10 mouse cellular contexts compared by ENCODE assay signal in genomic region chr15:98793141-98793698, GRCm38 (mm10). TPM values are rescaled to one million over a fixed set of nuclear protein-coding genes. Genes with fewer than 3 reads are reported as not detected.
DNase-seq lines count a peak whose midpoint lies in the region; ATAC-seq lines count a peak whose summit lies in the region.
"Had no signal": no experiment of that assay in that cellular context is flagged by ENCODE, and none has a peak within 500 bp of the region (broad histone marks: within the 10 kb centered on the region; RNA-seq: fewer than 3 reads in every experiment).

No protein-coding gene starts in this region.

- WGBS in forebrain, embryonic 13.5 days = 3% methylated on average over 13 of the region's 13 CpGs
- WGBS in forebrain, embryonic 12.5 days = 4% methylated on average over 13 of the region's 13 CpGs
- 2% methylated on average over 13 of the region's 13 CpGs for WGBS in hindbrain, embryonic 12.5 days
- 5% methylated on average over 13 of the region's 13 CpGs for WGBS in midbrain, embryonic 13.5 days

- peaks cover 97% of the 10 kb centered on the region for H3K27me3 ChIP-seq in forebrain, embryonic 13.5 days
- peaks cover 100% of the 10 kb centered on the region for H3K27me3 ChIP-seq in forebrain, embryonic 12.5 days
- H3K27me3 ChIP-seq in hindbrain, embryonic 12.5 days = peaks cover 100% of the 10 kb centered on the region
- peaks cover 97% of the 10 kb centered on the region for H3K27me3 ChIP-seq in midbrain, embryonic 13.5 days

- peak; percentile 46 for DNase-seq in CD4-positive, CD25-positive, alpha-beta regulatory T cell, adult 2 months (ENCODE audit: low read depth, low spot score)
- no peak for DNase-seq in natural killer cell, adult 2 months (ENCODE audit: low spot score in 2 of 2)
- DNase-seq in lung, postnatal 25 days (ENCODE audit: low spot score) = no peak
- no peak for DNase-seq in thymus, postnatal 10 days (ENCODE audit: low spot score in 2 of 2)
- DNase-seq: kidney, postnatal 10 days; left cerebral cortex, postnatal 4 days had no signal

- no peaks in the 10 kb centered on the region for H3K9me3 ChIP-seq in forebrain, embryonic 13.5 days (replicated peaks)
- H3K9me3 ChIP-seq in forebrain, embryonic 12.5 days = no peaks in the 10 kb centered on the region
- H3K9me3 ChIP-seq in hindbrain, embryonic 12.5 days (replicated peaks) = no peaks in the 10 kb centered on the region
- no peaks in the 10 kb centered on the region for H3K9me3 ChIP-seq in midbrain, embryonic 13.5 days

- peak overlapping the region; percentile 27; the same call in 1 of the 2 replicates for H3K4me3 ChIP-seq in forebrain, embryonic 13.5 days
- H3K4me3 ChIP-seq in forebrain, embryonic 12.5 days (replicated peaks) = no peak overlapping the region
- peak overlapping the region; percentile 28; the same call in 1 of the 2 replicates for H3K4me3 ChIP-seq in hindbrain, embryonic 12.5 days
- peak overlapping the region; percentile 35 for H3K4me3 ChIP-seq in midbrain, embryonic 13.5 days (replicated peaks)

- no peaks in the 10 kb centered on the region for H3K36me3 ChIP-seq in forebrain, embryonic 13.5 days (ENCODE audit: poor library complexity, severe bottlenecking)
- H3K36me3 ChIP-seq in forebrain, embryonic 12.5 days (replicated peaks) = no peaks in the 10 kb centered on the region
- H3K36me3 ChIP-seq in hindbrain, embryonic 12.5 days = no peaks in the 10 kb centered on the region
- no peaks in the 10 kb centered on the region for H3K36me3 ChIP-seq in midbrain, embryonic 13.5 days

- H3K27ac ChIP-seq in forebrain, embryonic 13.5 days = no peak overlapping the region
- no peak overlapping the region for H3K27ac ChIP-seq in forebrain, embryonic 12.5 days
- no peak overlapping the region for H3K27ac ChIP-seq in hindbrain, embryonic 12.5 days
- H3K27ac ChIP-seq in midbrain, embryonic 13.5 days = no peak overlapping the region

- H3K4me2 ChIP-seq in forebrain, embryonic 13.5 days = peak overlapping the region; percentile 46; the same call in 1 of the 2 replicates
- H3K4me2 ChIP-seq in forebrain, embryonic 12.5 days = no peak overlapping the region
- H3K4me2 ChIP-seq in hindbrain, embryonic 12.5 days (replicated peaks) = peak overlapping the region; percentile 44
- H3K4me2 ChIP-seq in midbrain, embryonic 13.5 days (replicated peaks) = peak overlapping the region; percentile 53

- no peak overlapping the region for H3K9ac ChIP-seq in forebrain, embryonic 13.5 days
- no peak overlapping the region for H3K9ac ChIP-seq in forebrain, embryonic 12.5 days
- H3K9ac ChIP-seq in hindbrain, embryonic 12.5 days = no peak overlapping the region
- H3K9ac ChIP-seq in midbrain, embryonic 13.5 days (replicated peaks) = no peak overlapping the region

- no peak for ATAC-seq in forebrain, embryonic 13.5 days
- ATAC-seq in forebrain, embryonic 12.5 days (ENCODE audit: low FRiP score) = no peak
- no peak for ATAC-seq in hindbrain, embryonic 12.5 days (ENCODE audit: low FRiP score)
- ATAC-seq in midbrain, embryonic 13.5 days = no peak

- peaks cover 40% of the 10 kb centered on the region for H3K4me1 ChIP-seq in forebrain, embryonic 13.5 days
- peaks cover 58% of the 10 kb centered on the region for H3K4me1 ChIP-seq in forebrain, embryonic 12.5 days
- peaks cover 55% of the 10 kb centered on the region for H3K4me1 ChIP-seq in hindbrain, embryonic 12.5 days
- peaks cover 53% of the 10 kb centered on the region for H3K4me1 ChIP-seq in midbrain, embryonic 13.5 days (replicated peaks)

RNA-seq across cellular contexts. Expression of gene Wnt1, which starts 3.6 kb away (rescaled TPM):
- polyA plus RNA-seq in forebrain, embryonic 13.5 days (2015; fragmentation: Nextera tagmentation; extraction: Ambion mirVana) = not detected in 2 replicates
- polyA plus RNA-seq in forebrain, embryonic 12.5 days (2016; fragmentation: Nextera tagmentation; extraction: Ambion mirVana) = 0.18 and 0.61 TPM in 2 replicates
- polyA plus RNA-seq in hindbrain, embryonic 12.5 days (2016; fragmentation: Nextera tagmentation; extraction: Ambion mirVana) = 8.4 and 8.6 TPM in 2 replicates
- 4.0 and 8.6 TPM in 2 replicates for polyA plus RNA-seq in midbrain, embryonic 13.5 days (2015; fragmentation: Nextera tagmentation; extraction: Ambion mirVana)

RNA-seq across cellular contexts. Expression of gene Wnt10b, which starts 15.3 kb away (rescaled TPM):
- not detected in 2 replicates for polyA plus RNA-seq in forebrain, embryonic 13.5 days (2015; fragmentation: Nextera tagmentation; extraction: Ambion mirVana)
- polyA plus RNA-seq in forebrain, embryonic 12.5 days (2016; fragmentation: Nextera tagmentation; extraction: Ambion mirVana) = 0.18 and 0.24 TPM in 2 replicates
- polyA plus RNA-seq in hindbrain, embryonic 12.5 days (2016; fragmentation: Nextera tagmentation; extraction: Ambion mirVana) = 0.59 and 0.91 TPM in 2 replicates
- 0.24 TPM in 1 of 2 replicates, not detected in the other for polyA plus RNA-seq in midbrain, embryonic 13.5 days (2015; fragmentation: Nextera tagmentation; extraction: Ambion mirVana)

RNA-seq across cellular contexts. Expression of gene Ddn, which starts 16.1 kb away (rescaled TPM):
- 0.05 and 0.15 TPM in 2 replicates for polyA plus RNA-seq in forebrain, embryonic 13.5 days (2015; fragmentation: Nextera tagmentation; extraction: Ambion mirVana)
- 0.22 TPM in 1 of 2 replicates, not detected in the other for polyA plus RNA-seq in forebrain, embryonic 12.5 days (2016; fragmentation: Nextera tagmentation; extraction: Ambion mirVana)
- polyA plus RNA-seq in hindbrain, embryonic 12.5 days (2016; fragmentation: Nextera tagmentation; extraction: Ambion mirVana) = 0.56 and 0.65 TPM in 2 replicates
- 0.50 and 1.2 TPM in 2 replicates for polyA plus RNA-seq in midbrain, embryonic 13.5 days (2015; fragmentation: Nextera tagmentation; extraction: Ambion mirVana)

RNA-seq across cellular contexts. Expression of gene Arf3, which starts 30.2 kb away (rescaled TPM):
- 49.2 and 55.1 TPM in 2 replicates for polyA plus RNA-seq in forebrain, embryonic 13.5 days (2015; fragmentation: Nextera tagmentation; extraction: Ambion mirVana)
- polyA plus RNA-seq in forebrain, embryonic 12.5 days (2016; fragmentation: Nextera tagmentation; extraction: Ambion mirVana) = 58.2 and 58.3 TPM in 2 replicates
- 65.1 and 65.2 TPM in 2 replicates for polyA plus RNA-seq in hindbrain, embryonic 12.5 days (2016; fragmentation: Nextera tagmentation; extraction: Ambion mirVana)
- polyA plus RNA-seq in midbrain, embryonic 13.5 days (2015; fragmentation: Nextera tagmentation; extraction: Ambion mirVana) = 57.5 and 66.0 TPM in 2 replicates

RNA-seq across cellular contexts. Expression of gene Prkag1, which starts 38.1 kb away (rescaled TPM):
- 95.9 and 99.4 TPM in 2 replicates for polyA plus RNA-seq in forebrain, embryonic 13.5 days (2015; fragmentation: Nextera tagmentation; extraction: Ambion mirVana)
- 85.2 and 89.4 TPM in 2 replicates for polyA plus RNA-seq in forebrain, embryonic 12.5 days (2016; fragmentation: Nextera tagmentation; extraction: Ambion mirVana)
- polyA plus RNA-seq in hindbrain, embryonic 12.5 days (2016; fragmentation: Nextera tagmentation; extraction: Ambion mirVana) = 71.0 and 78.9 TPM in 2 replicates
- polyA plus RNA-seq in midbrain, embryonic 13.5 days (2015; fragmentation: Nextera tagmentation; extraction: Ambion mirVana) = 83.3 and 89.9 TPM in 2 replicates
